Mouse (Mus musculus) cerebellum, adult 2 months (tissue): ENCODE measurements around the gene Fbxl18.

Experiments
- CTCF ChIP-seq: fragments of 200-500 bp; IDR thresholded peaks from 2 replicates; pipeline ENCODE4 v1.5.1; 2011; ENCODE audit warnings: low read depth, mild to moderate bottlenecking, control low read depth, low read length, moderate library complexity, borderline replicate concordance; ENCODE audit not compliant: insufficient read depth
- POLR2A ChIP-seq: fragments of 200-500 bp; IDR thresholded peaks from 2 replicates; pipeline ENCODE4 v1.6.1; 2011; ENCODE audit warnings: low read length, control low read depth, borderline replicate concordance; ENCODE audit not compliant: insufficient read depth

DNA sequence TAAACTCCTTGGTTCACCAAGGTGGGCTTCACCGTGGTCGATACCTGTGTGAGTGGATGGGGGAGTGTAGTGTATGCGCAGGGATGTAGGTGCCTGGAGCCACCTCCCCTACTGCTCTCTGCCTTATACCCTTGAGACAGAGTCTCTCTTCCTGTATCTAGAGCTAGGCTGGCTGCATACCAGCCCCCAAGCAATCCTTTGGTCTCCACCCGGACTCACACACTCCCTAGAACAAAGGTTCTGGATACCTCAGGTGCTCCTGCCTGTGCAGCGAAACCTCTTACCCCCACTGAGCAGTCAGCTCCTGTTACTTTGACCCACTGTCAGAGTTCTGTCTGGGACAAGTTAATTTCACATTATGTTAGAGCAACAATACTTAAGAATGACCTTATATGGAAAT lies 69.6 kb downstream of the Fbxl18 start:
- TF ChIP-seq CTCF (no peak), POLR2A (no peak)
